Mouse (Mus musculus) CH12.LX (cell line): ENCODE results near the gene Gnpnat1. TPM values are rescaled to one million over a fixed set of nuclear protein-coding genes. Genes with fewer than 3 reads are reported as not detected.

ENCODE experiments used
- DNase-seq: peaks from one replicate; pipeline ENCODE4 v3.0.0-alpha.2; 2013; ENCODE audit errors: extremely low read depth
- H3K27ac ChIP-seq: 2 replicates; pipeline ENCODE4 v1.5.1; 2012; ENCODE audit warnings: low read depth, mild to moderate bottlenecking, control low read depth, moderate library complexity; ENCODE audit not compliant: insufficient read depth
- H3K27me3 ChIP-seq: replicated peaks from 2 replicates; pipeline ENCODE3; 2012; ENCODE audit warnings: inconsistent platforms
- H3K36me3 ChIP-seq, 2 experiments: replicated peaks in 1 of 2; 2 replicates each; pipeline versions ENCODE3 to v1.6.1; 2012; ENCODE audit warnings: inconsistent platforms in 1 of 2, low read length in 1 of 2, mild to moderate bottlenecking in 1 of 2, mixed read lengths in 1 of 2, moderate library complexity in 1 of 2; ENCODE audit not compliant: control insufficient read depth in 1 of 2, insufficient read depth in 1 of 2
- H3K4me1 ChIP-seq, 2 experiments: 2 replicates each; pipeline ENCODE4 v1.6.1; 2012; ENCODE audit warnings: inconsistent platforms in 1 of 2, moderate library complexity in 1 of 2; ENCODE audit not compliant: insufficient read depth in 2 of 2, control insufficient read depth in 1 of 2
- H3K4me2 ChIP-seq: 2 replicates; pipeline ENCODE4 v1.6.1; 2012; ENCODE audit warnings: low read depth, mild to moderate bottlenecking, control low read depth; ENCODE audit not compliant: poor library complexity, insufficient read depth, severe bottlenecking
- H3K4me3 ChIP-seq, 3 experiments: fragments of 150-350 bp in 1 of 3; sonication (generic) in 1 of 3; replicated peaks in 1 of 3; 2 replicates each; pipeline versions ENCODE3 to v1.5.1; 2011 to 2012; ENCODE audit warnings: low read depth in 2 of 3, low read length in 2 of 3, mild to moderate bottlenecking in 2 of 3, moderate library complexity in 2 of 3, control low read depth in 1 of 3, improper control_type of control experiment in 1 of 3, inconsistent platforms in 1 of 3, mixed read lengths in 1 of 3; ENCODE audit not compliant: poor library complexity in 1 of 3
- H3K79me2 ChIP-seq: replicated peaks from 2 replicates; pipeline ENCODE4 v1.6.1; 2012; ENCODE audit warnings: mild to moderate bottlenecking, moderate library complexity; ENCODE audit not compliant: control insufficient read depth, poor library complexity, insufficient read depth, severe bottlenecking; ENCODE audit errors: extremely low read depth
- H3K9ac ChIP-seq: 2 replicates; pipeline ENCODE4 v1.6.1; 2012; ENCODE audit warnings: low read depth, mild to moderate bottlenecking, control low read depth, moderate library complexity; ENCODE audit not compliant: insufficient read depth
- H3K9me3 ChIP-seq: replicated peaks from 2 replicates; pipeline ENCODE3; 2012; ENCODE audit warnings: low read length, inconsistent platforms, mixed read lengths
- BHLHE40 ChIP-seq: IDR thresholded peaks from 2 replicates; pipeline ENCODE4 v1.6.1; 2011; ENCODE audit warnings: mild to moderate bottlenecking, low read depth, low read length, improper control_type of control experiment
- CHD1 ChIP-seq: IDR thresholded peaks from 2 replicates; pipeline ENCODE4 v1.6.1; 2012; ENCODE audit warnings: low read depth, low read length, improper control_type of control experiment, inconsistent platforms
- CHD2 ChIP-seq: IDR thresholded peaks from 2 replicates; pipeline ENCODE4 v1.6.1; 2011; ENCODE audit warnings: low read length, improper control_type of control experiment
- CTCF ChIP-seq, 2 experiments: IDR thresholded peaks in 1 of 2; conservative IDR thresholded peaks in 1 of 2; 2 replicates each; pipeline ENCODE4 v1.5.1; 2011 to 2012; ENCODE audit warnings: low read depth in 2 of 2, low read length in 2 of 2, improper control_type of control experiment in 1 of 2, inconsistent platforms in 1 of 2, mild to moderate bottlenecking in 1 of 2, moderate library complexity in 1 of 2
- E2F4 ChIP-seq: IDR thresholded peaks from 2 replicates; pipeline ENCODE4 v1.6.1; 2011; ENCODE audit warnings: low read depth, low read length, improper control_type of control experiment; ENCODE audit not compliant: insufficient replicate concordance
- ELF1 ChIP-seq: IDR thresholded peaks from 2 replicates; pipeline ENCODE4 v1.6.1; 2014; ENCODE audit warnings: low read depth, mild to moderate bottlenecking, inconsistent platforms, low read length, improper control_type of control experiment
- ETS1 ChIP-seq: conservative IDR thresholded peaks from 2 replicates; pipeline ENCODE4 v1.6.1; 2012; ENCODE audit warnings: low read depth, mild to moderate bottlenecking, inconsistent platforms, low read length, improper control_type of control experiment, moderate library complexity
- GABPA ChIP-seq: IDR thresholded peaks from 2 replicates; pipeline ENCODE4 v1.6.1; 2012; ENCODE audit warnings: low read depth, low read length, improper control_type of control experiment, inconsistent platforms; ENCODE audit not compliant: insufficient replicate concordance
- HCFC1 ChIP-seq: IDR thresholded peaks from 2 replicates; pipeline ENCODE4 v1.6.1; 2012; ENCODE audit warnings: low read depth, mild to moderate bottlenecking, inconsistent platforms, low read length, improper control_type of control experiment
- IRF4 ChIP-seq: IDR thresholded peaks from 2 replicates; pipeline ENCODE4 v1.6.1; 2014; ENCODE audit warnings: low read depth, mild to moderate bottlenecking, inconsistent platforms, low read length, improper control_type of control experiment
- JUN ChIP-seq: IDR thresholded peaks from 2 replicates; pipeline ENCODE4 v1.6.1; 2011; ENCODE audit warnings: low read depth, mild to moderate bottlenecking, low read length, improper control_type of control experiment, moderate library complexity; ENCODE audit not compliant: insufficient read depth
- JUND ChIP-seq: conservative IDR thresholded peaks from 2 replicates; pipeline ENCODE4 v1.6.1; 2011; ENCODE audit warnings: low read depth, low read length, improper control_type of control experiment
- MAFK ChIP-seq: IDR thresholded peaks from 2 replicates; pipeline ENCODE4 v1.6.1; 2011; ENCODE audit warnings: low read length, improper control_type of control experiment; ENCODE audit not compliant: insufficient replicate concordance
- MAX ChIP-seq: IDR thresholded peaks from 2 replicates; pipeline ENCODE4 v1.6.1; 2011; ENCODE audit warnings: low read length, improper control_type of control experiment
- MAZ ChIP-seq: IDR thresholded peaks from 2 replicates; pipeline ENCODE4 v1.6.1; 2012; ENCODE audit warnings: low read depth, mild to moderate bottlenecking, inconsistent platforms, low read length, improper control_type of control experiment, moderate library complexity
- MEF2A ChIP-seq: IDR thresholded peaks from 2 replicates; pipeline ENCODE4 v1.6.1; 2014; ENCODE audit warnings: low read depth, mild to moderate bottlenecking, inconsistent platforms, low read length, improper control_type of control experiment, borderline replicate concordance
- MXI1 ChIP-seq: IDR thresholded peaks from 2 replicates; pipeline ENCODE4 v1.6.1; 2011; ENCODE audit warnings: mild to moderate bottlenecking, low read depth, low read length, improper control_type of control experiment
- PAX5 ChIP-seq: IDR thresholded peaks from 2 replicates; pipeline ENCODE4 v1.6.1; 2012; ENCODE audit warnings: low read length, inconsistent platforms, mixed read lengths
- POLR2A ChIP-seq: IDR thresholded peaks from 2 replicates; pipeline ENCODE4 v1.6.1; 2011; ENCODE audit warnings: low read depth, mild to moderate bottlenecking, improper control_type of control experiment, low read length
- POLR2AphosphoS2 ChIP-seq: IDR thresholded peaks from 2 replicates; pipeline ENCODE4 v1.6.1; 2011; ENCODE audit warnings: low read depth, low read length, improper control_type of control experiment
- RAD21 ChIP-seq: IDR thresholded peaks from 2 replicates; pipeline ENCODE4 v1.6.1; 2011; ENCODE audit warnings: low read depth, mild to moderate bottlenecking, low read length, improper control_type of control experiment, moderate library complexity
- SIN3A ChIP-seq: IDR thresholded peaks from 2 replicates; pipeline ENCODE4 v1.6.1; 2012; ENCODE audit warnings: low read length, improper control_type of control experiment, inconsistent platforms
- SMC3 ChIP-seq: IDR thresholded peaks from 2 replicates; pipeline ENCODE4 v1.6.1; 2011; ENCODE audit warnings: low read depth, low read length, improper control_type of control experiment
- TBP ChIP-seq: conservative IDR thresholded peaks from 2 replicates; pipeline ENCODE4 v1.6.1; 2011; ENCODE audit warnings: low read depth, low read length, improper control_type of control experiment
- TCF12 ChIP-seq: IDR thresholded peaks from 2 replicates; pipeline ENCODE4 v1.6.1; 2014; ENCODE audit warnings: low read depth, mild to moderate bottlenecking, inconsistent platforms, low read length, improper control_type of control experiment
- UBTF ChIP-seq: IDR thresholded peaks from 2 replicates; pipeline ENCODE4 v1.6.1; 2012; ENCODE audit warnings: low read depth, mild to moderate bottlenecking, inconsistent platforms, low read length, improper control_type of control experiment, moderate library complexity
- USF1 ChIP-seq: IDR thresholded peaks from 2 replicates; pipeline ENCODE4 v1.6.1; 2014; ENCODE audit warnings: low read depth, mild to moderate bottlenecking, inconsistent platforms, low read length, improper control_type of control experiment
- USF2 ChIP-seq: conservative IDR thresholded peaks from 2 replicates; pipeline ENCODE4 v1.6.1; 2011; ENCODE audit warnings: low read depth, low read length, improper control_type of control experiment
- ZC3H11A ChIP-seq: IDR thresholded peaks from 2 replicates; pipeline ENCODE4 v1.6.1; 2012; ENCODE audit warnings: low read depth, mild to moderate bottlenecking, inconsistent platforms, low read length, improper control_type of control experiment
- ZKSCAN1 ChIP-seq: IDR thresholded peaks from 2 replicates; pipeline ENCODE4 v1.6.1; 2012; ENCODE audit warnings: low read depth, inconsistent platforms, low read length, improper control_type of control experiment, borderline replicate concordance
- ZMIZ1 ChIP-seq: IDR thresholded peaks from 2 replicates; pipeline ENCODE4 v1.6.1; 2012; ENCODE audit warnings: low read depth, mild to moderate bottlenecking, inconsistent platforms, low read length, improper control_type of control experiment
- ZNF384 ChIP-seq: IDR thresholded peaks from 2 replicates; pipeline ENCODE4 v1.6.1; 2012; ENCODE audit warnings: low read depth, low read length, improper control_type of control experiment, inconsistent platforms
- dilution Hi-C: fragments of 300-500 bp; cut with MboI; formaldehyde crosslinking; loops from 2 replicates; pipeline ENCODE4 v1.14.3; 2020; ENCODE audit warnings: low sequenced_read_pairs; ENCODE audit not compliant: extremely low pct_unique_long_range_greater_than_20kb, extremely low pct_ligation_motif_present
- in situ Hi-C: fragments of 300-500 bp; cut with MboI; formaldehyde crosslinking; loops from 3 replicates; pipeline ENCODE4 v1.14.3; 2019; ENCODE audit warnings: low sequenced_read_pairs, low pct_ligation_motif_present, low pct_unique_long_range_greater_than_20kb, mixed read lengths
- polyA plus RNA-seq: library from polyadenylated mRNA; unstranded; fragments of >175 nt; gene quantifications from 2 replicates; pipeline ENCODE4 v1.2.1, GENCODE M21; 2012; ENCODE audit warnings: low read depth; ENCODE audit not compliant: insufficient read length
- total RNA-seq, 2 experiments: library from RNA; depleted of rRNA; stranded (reverse); fragments of 300-350 nt in 1 of 2; fragments of >200 nt in 1 of 2; gene quantifications; 2 replicates each; pipeline ENCODE4 v1.2.3; 2012 to 2014

Gene Gnpnat1
- total and polyA plus RNA-seq, 3 experiments, result 28.6 to 82.9 (median 42.8) TPM

- no peak for TF ChIP-seq CTCF (conservative IDR thresholded peaks at IDR 0.05 in 1 of 2, IDR thresholded peaks at IDR 0.05 in 1 of 2; ENCODE audit: low read depth in 2 of 2, low read length in 2 of 2)
- peak; percentile 31; the same call in 1 of the 2 replicates for TF ChIP-seq SIN3A
- TF ChIP-seq USF2, result no peak
- peak; percentile 9; the same call in 1 of the 2 replicates for TF ChIP-seq HCFC1
- peak; percentile 50 for TF ChIP-seq MXI1
- no peak for TF ChIP-seq MEF2A
- TF ChIP-seq ZNF384, result no peak
- TF ChIP-seq ZKSCAN1, result no peak
- TF ChIP-seq UBTF, result 0 out of 2 replicates have a peak, but pooled peaks have one; percentile 62
- TF ChIP-seq GABPA, result no peak
- peak; percentile 52; the same call in 1 of the 2 replicates for TF ChIP-seq BHLHE40
- no peak for TF ChIP-seq ZC3H11A
- no peak for TF ChIP-seq MAZ
- no peak for TF ChIP-seq TCF12
- TF ChIP-seq E2F4, result no peak
- no peak for TF ChIP-seq ZMIZ1
- no peak for TF ChIP-seq USF1
Measured at GRCm38 (mm10) chr14:45350931-45351859, 53.5 kb downstream of the Gnpnat1 start, which contains the start of gene Styx (continued).

- peak; percentile 94 for DNase-seq
- TF ChIP-seq JUN (no peak), TCF12 (peak; percentile 90), CTCF (conservative IDR thresholded peaks at IDR 0.05 in 1 of 2, IDR thresholded peaks at IDR 0.05 in 1 of 2; ENCODE audit: low read depth in 2 of 2, low read length in 2 of 2) (peak; percentile 69 to 88; a peak in 3 of 4 replicates), MEF2A (peak; percentile 54; the same call in 1 of the 2 replicates), ELF1 (peak; percentile 63), IRF4 (peak; percentile 35; the same call in 1 of the 2 replicates), PAX5 (no peak), UBTF (peak; percentile 65; the same call in 1 of the 2 replicates), BHLHE40 (no peak), POLR2A (peak; percentile 96), MAFK (no peak), MAZ (peak; percentile 48; the same call in 1 of the 2 replicates), POLR2AphosphoS2 (0 out of 2 replicates have a peak, but pooled peaks have one; percentile 37), CHD2 (no peak), JUND (no peak), SMC3 (peak; percentile 20; the same call in 1 of the 2 replicates), CHD1 (no peak), RAD21 (no peak; the same call in 1 of the 2 replicates), MAX (no peak), ETS1 (no peak), ZKSCAN1 (no peak), SIN3A (0 out of 2 replicates have a peak, but pooled peaks have one; percentile 24), TBP (peak; percentile 85), E2F4 (no peak), ZNF384 (no peak; the same call in 1 of the 2 replicates), MXI1 (peak; percentile 20; the same call in 1 of the 2 replicates)
Measured at GRCm38 (mm10) chr14:45329589-45330181, 75.0 kb downstream of the Gnpnat1 start, which contains the start of gene Psmc6. Gene Psmc6, plus strand, starts transcription at chr14:45329788.

More at GRCm38 (mm10) chr14:45329589-45330181, 75.0 kb downstream of the Gnpnat1 start, which contains the start of gene Psmc6:
- Histone ChIP-seq H3K4me2 (peak within 1 kb of the TSS; percentile 91), H3K9ac (peak within 1 kb of the TSS; percentile 100), H3K4me3 (peak within 1 kb of the TSS; percentile 84 to 98 (median 88)), H3K27ac (peak within 1 kb of the TSS; percentile 76), H3K9me3 (no peaks in the 10 kb centered on the region), H3K36me3 (peaks cover 21 to 33% of the 10 kb centered on the region in 2 experiments), H3K4me1 (peaks cover 4 to 34% of the 10 kb centered on the region in 2 experiments; a peak in 3 of 4 replicates), H3K79me2 (peaks cover 36% of the 10 kb centered on the region), H3K27me3 (no peaks in the 10 kb centered on the region)
- in situ Hi-C loops, result no loop called here
- dilution Hi-C loops, result no loop called here
